Mouse (Mus musculus): ENCODE measurements around the gene Pus10. TPM values are rescaled to one million over a fixed set of nuclear protein-coding genes. Genes with fewer than 3 reads are reported as not detected.

Pus10 gene
- total RNA-seq, 2 experiments from 2014 or later, result 8.8 to 12.8 TPM

DNA sequence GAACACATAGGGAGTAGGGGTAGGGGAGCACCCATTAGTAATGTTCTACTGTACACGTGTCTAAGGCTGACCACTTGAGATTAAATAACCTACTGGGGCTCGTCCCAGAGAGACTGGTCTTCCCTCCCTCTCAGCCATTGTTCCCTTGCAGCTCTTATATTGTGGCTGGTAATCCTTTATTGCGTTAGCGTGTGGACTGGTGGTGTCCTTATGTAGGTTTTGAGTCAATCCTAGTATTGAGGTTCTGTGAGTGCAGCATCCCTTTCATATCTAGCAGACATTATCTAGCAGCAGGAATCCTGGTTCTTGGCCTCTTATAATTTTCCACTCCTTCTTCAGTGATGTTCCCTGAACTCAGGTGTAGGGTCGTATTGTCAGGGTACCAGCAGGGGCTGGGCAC lies 21.2 kb downstream of the Pus10 start:
- intact Hi-C loops (cut with DNase I), result no loop called here
- DNase-seq, result no peak

DNA sequence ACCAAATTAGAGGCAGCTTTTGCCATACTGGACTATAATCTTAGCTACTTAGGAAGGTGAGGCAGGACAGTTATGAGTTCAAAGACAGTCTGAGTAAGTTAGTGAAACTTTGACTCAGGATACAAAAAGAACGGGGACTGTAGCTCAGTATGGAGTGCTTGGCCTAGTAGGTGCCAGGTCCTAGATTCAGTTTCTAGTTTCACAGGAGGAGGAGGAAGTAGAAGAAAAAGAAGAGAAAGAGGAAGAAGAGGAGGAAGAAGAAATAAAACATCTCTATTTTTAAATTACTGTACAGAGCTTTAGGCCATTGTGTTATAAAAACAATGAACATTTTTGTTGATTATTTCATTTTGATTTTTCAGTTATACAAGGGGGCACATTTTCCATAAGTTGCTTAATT lies 22.6 kb downstream of the Pus10 start:
- no peak for DNase-seq
- intact Hi-C loops (cut with DNase I), result no loop called here

DNA sequence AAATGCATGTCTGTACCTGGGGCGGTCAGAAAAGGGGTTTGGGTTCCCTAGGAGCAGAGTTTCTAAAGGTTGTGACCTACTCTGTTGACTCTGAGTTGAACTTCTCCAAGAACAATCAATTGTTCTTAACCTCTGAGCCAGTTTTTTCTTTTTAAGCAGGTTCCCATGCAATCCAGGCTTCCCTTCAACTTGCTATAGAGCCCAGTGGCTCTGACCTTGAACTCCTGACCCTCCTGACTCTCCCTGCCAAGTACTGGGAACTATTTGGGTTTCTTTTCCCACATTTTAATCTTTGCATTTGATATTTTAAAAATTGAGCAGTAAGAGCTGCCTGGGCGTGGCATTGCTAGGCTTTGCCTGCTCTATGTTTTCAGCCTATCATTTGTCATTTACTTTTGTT lies 27.8 kb downstream of the Pus10 start:
- intact Hi-C loops (cut with DNase I), result no loop called here
- DNase-seq, result no peak

DNA sequence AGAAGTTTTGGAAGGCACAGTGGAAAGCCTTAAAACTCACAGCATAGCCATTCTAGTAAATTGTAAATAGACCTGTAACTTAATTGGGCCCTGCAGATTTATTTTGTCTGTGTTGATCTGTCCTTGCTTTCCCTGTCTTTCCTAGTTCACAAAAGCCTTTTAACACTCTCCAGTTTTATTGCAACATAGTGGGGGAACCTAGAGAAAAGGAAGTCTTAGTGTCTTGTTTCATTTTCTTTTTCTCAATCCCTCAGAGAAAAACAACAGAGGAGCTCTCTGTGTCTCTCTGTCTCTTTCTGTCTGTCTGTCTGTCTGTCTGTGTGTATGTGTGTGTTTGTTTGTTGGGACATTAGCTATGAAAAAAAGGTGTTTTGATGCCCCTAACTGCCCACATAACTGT lies 30.4 kb downstream of the Pus10 start:
- no peak for DNase-seq
- intact Hi-C loops (cut with DNase I), result no loop called here

DNA sequence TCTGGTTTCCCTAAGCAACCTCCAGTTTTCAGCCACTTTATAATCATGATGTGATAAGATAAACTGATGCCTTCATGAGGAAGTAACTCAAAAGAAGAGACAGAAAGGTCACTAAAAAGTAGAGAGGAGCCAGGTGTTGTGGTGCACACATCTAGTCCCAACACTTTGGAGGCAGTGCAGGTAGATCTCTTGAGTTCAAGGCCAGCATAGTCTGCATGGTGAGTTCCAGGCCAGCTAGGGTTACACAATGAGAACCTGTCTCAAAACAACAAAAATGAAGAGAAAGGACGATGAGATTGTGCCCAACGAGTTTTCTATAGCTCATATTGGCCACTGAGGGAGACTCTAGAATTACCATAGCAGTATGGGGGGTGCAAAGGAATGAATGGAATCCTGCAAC lies 33.1 kb downstream of the Pus10 start:
- no peak for DNase-seq
- intact Hi-C loops (cut with DNase I), result no loop called here

DNA sequence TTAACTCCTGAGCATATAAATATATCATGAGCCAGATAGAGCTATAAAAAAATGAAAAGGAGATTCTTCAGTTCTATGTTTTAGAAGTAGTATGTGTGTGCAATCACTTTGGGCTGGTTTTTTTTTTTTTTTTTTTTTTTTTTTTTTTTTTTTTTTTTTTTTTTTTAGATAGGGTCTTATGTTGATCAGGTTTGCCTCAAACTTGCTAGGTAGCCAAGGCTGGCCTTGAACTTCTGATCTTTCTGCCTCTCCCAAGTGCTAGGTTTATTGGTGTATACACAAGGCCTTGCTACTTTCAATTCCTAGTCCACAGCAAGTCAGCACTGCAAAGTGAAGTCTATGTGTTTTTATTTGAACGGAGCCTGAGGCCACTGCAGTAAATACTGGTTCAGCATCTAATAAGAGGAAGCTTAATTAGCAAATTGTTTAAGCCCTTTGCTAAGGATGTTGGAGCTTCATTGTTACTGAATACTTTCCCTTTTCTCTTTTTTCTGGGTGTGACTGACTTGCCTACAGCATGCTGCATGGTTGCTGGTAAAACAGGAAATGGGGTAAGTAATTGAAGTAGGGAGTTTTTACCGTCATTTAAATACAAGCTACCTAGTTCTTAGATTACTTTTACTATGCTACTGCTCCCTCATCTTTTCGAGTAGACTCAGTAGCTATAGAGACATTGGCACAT lies 34.1 kb downstream of the Pus10 start:
- DNase-seq, result no peak
- intact Hi-C loops (cut with DNase I), result no loop called here

DNA sequence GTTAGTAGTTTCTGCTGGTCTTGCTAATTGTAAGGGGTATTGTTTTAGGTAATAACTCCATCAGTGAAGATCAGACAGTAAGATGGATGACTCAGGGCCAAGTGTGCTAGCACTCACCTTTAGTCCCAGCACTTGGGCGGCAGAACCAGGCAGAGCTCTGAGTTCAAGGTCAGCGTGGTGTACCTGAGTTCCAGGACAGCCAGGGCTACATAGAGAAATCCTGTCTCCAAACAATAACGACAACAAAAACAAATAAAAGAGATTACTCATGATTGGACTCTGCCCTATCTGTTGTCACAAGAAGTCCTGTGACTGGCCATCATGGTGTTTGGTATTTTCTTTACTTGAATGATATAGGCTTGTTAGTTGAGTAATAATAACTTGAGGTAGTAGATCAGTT lies 36.4 kb downstream of the Pus10 start:
- intact Hi-C loops (cut with DNase I), result no loop called here
- no peak for DNase-seq

DNA sequence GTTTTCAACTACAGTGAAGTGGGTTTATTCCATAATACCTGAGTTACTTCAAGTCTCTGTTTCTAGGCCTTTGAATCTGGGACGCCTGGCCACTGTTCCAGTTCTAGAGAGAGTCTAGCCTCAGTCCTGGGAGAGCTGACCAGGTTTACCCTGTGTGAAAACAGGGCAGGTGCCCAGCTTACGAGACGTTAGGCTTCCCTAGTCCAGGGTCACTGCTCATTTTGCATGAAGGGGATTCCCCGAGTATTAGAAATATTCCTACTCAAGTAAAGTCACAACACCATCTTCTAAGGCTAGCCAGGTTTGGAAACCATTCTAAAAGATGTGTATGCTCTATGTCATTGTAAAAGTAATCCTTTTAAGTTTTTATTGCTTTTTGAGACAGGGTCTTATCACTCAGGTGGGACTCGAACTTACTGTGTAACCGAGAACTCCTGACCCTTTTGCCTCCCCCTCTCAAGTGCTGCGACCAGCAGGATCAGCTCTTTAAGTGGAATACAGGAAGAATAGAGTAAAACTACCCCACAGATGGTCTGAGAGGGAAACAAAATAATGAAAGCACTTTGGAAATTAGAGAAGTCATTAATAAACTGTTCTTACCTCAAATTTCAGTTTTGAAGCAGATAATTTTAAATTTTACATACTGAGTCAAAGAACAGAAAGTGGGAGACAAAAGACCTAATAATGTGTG lies 39.3 kb downstream of the Pus10 start:
- intact Hi-C loops (cut with DNase I), result no loop called here
- DNase-seq, result no peak

DNA sequence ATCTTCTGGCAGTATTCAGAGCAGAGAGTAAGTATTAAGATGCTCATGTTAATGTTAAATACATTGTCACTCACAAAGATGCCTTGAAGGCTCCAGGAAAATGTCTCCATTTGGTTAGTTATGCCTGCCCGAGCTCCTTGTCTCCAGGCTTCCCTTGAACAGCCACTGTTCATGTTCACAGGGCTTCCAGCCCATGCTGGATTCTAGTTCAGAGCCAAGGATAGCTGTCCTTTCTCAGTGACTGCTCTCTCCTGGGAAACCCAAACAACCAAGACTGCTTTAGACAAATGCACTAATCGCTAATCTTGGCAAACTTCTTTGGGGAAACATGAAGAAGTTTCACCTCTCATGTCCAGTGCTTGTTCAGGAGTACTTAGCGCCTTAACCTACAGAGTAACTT lies 46.8 kb downstream of the Pus10 start:
- intact Hi-C loops (cut with DNase I), result no loop called here
- DNase-seq, result no peak

DNA sequence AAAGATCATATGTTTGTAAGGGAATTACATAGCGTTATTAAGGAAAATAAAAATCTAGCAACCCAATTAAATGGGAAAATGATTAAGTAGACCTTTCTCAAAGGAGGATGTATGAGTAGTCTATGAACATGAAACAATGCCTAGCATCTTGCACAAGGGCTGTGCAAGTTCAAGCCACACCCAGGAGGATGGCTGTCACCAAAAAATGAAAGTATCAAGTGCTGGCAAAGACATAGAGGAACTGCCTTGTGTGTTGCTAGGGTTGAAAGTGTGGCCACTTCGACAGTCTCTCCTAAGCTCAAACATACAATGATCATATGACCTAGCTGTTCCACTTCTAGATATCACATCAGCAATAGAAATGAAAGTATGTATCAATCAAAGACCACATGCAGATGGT lies 53.4 kb downstream of the Pus10 start:
- no peak for DNase-seq
- intact Hi-C loops (cut with DNase I), result no loop called here

DNA sequence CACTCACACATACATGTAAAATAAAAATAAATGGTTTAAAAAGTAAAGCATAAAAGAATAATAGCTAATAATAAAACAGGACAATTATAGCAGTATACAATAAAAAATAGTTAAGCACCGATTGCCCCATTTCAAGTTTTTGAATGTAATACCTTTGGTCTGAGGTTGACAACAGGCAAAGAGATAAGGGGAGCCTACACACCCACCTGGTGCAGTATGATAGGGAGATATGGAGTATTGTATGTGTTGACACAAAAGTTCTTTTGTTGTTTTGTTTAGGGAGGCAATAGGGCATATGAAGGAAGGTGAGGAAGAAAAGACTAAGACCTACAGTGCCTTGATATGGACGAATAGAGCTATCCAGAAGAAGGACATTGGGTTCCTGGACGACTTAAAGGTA lies 54.4 kb downstream of the Pus10 start:
- intact Hi-C loops (cut with DNase I), result no loop called here
- no peak for DNase-seq

DNA sequence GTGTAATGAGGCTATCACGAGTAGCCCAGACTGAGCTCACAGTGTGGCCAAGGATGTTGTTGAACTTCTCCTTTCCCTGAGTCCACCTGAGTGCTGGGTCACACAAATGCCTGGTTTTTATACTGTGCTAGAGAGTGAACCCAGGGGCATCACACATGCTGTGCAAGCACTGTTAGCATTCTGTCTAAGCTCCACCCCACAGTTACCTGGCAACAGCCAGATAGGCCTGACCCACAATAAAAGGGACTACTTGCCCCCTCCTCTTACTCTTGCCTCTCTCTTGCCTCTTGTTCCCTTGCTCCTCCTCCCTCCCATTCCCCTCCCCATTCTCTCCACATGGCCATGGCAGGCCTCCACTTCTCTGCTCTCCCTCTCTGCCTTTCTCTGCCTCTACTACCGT lies 56.9 kb downstream of the Pus10 start:
- DNase-seq, result no peak
- intact Hi-C loops (cut with DNase I), result no loop called here

DNA sequence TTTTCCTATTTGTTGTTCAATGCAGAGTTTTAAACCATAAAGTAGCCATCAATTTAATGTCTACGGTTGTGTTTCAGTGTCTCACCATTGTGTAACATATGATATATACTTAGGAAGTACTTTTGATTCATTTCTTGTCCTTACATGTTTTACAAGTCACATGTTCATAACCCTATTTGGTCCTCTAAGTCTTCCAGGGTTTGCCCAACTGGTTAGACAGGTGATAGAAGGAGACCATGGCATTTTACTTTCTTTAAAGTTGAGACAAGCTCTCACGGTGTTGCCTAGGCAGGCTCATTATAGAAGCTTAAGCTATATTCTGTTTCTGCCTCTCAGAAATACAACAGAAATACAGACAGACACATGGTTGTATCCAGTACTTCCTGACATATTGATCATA lies 60.4 kb downstream of the Pus10 start:
- intact Hi-C loops (cut with DNase I), result no loop called here
- DNase-seq, result no peak

DNA sequence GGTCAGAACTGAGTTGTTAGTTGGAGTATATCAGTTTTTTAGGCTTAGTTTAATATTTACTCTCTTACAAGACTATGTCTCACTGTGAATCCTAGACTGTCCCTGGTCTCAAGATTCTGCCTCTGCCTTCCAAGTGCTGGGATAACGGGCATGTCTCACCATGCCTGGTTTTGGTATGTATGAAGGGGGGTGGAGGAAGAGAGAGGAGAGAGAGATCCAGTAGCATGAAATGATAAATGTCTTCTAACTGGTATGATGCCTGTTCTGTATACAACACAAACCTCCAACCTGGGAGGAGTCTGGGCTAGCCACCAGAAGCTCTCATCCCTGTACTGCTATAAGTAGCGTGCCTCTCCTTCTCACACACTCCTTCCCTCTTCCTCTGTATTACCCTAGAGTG lies 61.0 kb downstream of the Pus10 start:
- intact Hi-C loops (cut with DNase I), result no loop called here
- DNase-seq, result no peak

DNA sequence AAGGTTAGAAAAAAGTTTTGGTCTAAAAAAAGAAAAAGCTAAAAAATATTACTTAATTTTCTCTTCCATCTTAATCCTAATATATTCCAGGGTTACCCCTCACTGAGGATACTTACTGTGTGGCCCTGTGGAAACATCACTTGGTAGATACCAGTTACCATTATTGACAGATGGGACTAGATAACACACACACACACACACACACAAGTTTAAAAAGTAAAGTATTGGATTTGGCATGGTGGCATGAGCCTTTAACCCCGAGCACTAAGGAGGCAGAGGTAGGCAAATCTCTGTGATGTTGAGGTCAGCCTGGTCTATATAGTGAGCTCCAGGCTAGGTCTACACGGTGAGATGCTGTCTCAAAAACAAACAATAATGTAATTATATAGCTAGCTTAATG lies 62.7 kb downstream of the Pus10 start:
- DNase-seq, result no peak
- intact Hi-C loops (cut with DNase I), result no loop called here

DNA sequence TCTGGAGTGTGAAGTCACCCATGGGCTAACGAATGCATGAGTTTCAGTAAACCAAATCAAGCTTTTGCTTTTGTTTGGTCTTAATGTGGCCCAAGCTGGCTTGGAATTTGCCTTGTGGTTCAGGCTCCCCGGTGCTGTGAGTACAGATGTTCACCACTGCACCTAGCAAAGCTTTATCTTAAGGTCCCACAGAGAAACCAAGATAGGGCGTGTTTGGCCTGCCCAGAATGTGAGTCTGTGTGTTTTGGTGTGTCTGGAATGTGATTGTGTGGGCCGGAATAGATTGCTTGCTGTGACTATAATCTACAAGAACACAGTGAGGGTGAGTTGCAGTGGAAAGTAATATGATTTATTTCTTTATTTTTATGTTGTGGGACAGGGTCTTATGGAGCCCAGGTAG lies 64.6 kb downstream of the Pus10 start:
- intact Hi-C loops (cut with DNase I), result no loop called here
- DNase-seq, result no peak

DNA sequence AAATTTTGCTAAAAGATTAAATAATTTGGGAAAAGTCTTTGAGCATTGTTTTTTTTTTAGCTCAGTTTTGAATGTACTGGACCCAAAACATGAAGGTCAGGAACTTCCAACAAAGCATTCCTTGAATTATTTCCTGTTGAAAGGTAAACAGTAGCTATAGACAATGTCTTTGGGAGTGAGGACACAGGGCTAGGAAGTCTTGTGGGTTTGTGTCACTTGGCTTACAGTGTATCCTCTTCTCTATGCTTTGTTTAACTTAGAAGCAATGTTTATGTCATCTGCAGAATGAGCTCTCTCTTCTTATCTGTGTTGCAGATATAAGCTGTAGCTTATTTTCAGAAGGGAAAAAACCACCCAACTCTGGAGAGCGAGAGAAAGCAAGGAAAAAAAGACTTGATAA lies 67.4 kb downstream of the Pus10 start:
- DNase-seq, result no peak
- intact Hi-C loops (cut with DNase I), result no loop called here

DNA sequence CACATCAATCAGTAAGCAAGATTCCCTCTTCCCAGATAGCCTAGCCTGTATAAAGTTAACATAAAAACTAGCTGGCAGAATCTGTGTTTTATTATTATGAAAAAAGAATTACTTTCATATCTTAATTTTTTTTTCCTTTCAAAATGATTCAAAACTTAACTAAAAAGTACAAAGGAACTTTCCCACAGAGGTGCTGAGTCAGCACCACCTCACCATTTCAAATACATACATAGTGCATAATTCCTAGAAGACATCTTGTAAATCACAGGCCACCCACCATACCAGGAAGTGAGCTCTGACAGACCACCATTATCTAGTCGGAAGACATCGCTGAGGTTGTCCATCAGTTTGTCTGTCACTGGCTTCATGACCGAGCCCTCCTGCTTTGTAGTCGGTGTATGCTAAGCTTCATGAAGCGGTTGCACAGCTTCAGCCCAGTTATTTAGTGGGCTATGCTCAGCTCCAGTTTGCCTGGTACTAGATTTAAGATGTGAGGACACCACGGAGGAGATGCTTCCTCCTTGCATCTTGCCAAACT lies 69.3 kb downstream of the Pus10 start:
- no peak for DNase-seq
- intact Hi-C loops (cut with DNase I), result no loop called here

DNA sequence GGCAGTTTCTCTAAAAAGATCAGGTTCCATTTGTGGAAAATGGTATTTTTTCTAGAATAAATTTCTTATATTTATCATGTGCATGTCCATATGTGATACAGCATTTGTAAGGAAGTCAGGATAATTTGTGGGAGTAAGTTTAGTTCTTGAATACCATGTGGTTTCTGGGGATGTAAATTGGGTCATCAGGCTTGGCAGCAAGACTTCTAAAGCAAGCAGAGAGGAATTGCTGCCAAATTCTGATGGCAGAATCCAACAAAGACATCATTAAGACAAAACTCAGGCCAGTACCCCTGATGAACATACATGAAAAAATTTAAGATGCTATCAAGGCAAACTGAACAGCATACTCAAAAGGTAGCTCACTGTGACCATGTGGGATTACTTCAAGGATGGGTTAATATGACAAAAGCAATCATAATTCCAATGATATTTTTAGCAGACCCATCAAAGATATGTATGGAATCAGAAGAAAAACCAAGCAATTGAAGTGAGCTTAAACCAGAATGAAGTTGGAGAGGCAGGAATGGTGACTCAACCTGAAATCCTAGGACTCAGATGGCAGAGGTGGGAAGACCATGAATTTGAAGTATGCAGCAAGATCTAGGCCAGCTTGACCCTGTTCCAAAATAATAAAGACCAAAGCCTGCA lies 70.5 kb downstream of the Pus10 start:
- DNase-seq, result no peak
- intact Hi-C loops (cut with DNase I), result no loop called here

DNA sequence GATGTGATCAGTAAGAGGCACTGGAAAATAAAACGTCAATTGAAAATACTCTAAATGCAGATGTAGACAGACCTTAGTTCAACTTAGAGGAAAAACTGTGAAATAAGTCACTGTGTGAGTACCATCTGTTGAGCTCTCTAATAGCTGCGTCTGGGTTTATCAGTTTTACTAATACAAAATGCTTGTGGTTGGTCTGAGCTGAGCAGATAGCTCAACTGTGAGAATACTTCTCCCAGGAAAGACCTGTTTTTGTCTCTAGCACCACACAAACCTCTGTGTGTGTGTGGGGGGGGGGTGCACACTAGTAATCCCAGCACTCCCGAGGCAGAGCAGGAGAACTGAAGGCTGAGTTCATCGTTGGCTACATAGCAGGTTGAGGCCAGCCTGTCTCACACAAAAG lies 75.4 kb downstream of the Pus10 start:
- intact Hi-C loops (cut with DNase I), result loop anchor here (5.0 kb wide), 1 partner anchor 136 kb away; no protein-coding TSS in a partner anchor

DNA sequence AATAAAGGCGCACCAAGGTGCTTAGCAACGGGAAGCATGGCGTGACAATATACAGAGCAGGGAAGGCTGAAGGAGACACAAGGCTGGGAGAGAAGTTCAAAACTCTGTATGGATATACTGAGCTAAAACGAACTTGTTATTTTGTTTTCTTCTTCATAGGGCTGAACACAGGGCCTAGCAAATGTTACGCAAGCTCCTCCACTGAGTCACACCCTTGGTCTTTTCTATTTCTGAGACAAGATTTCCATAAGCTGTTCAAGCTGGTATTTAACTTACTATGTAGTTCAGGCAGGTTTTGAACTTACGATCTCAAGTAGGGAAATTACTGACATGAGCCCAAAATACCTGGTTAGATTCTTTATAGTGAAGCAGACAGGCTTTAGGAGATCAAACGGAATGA lies 75.9 kb downstream of the Pus10 start:
- DNase-seq, result no peak
- intact Hi-C loops (cut with DNase I), result loop anchor here (5.0 kb wide), 1 partner anchor 136 kb away; no protein-coding TSS in a partner anchor

More for the DNA sequence above, 75.4 kb downstream of the Pus10 start:
- DNase-seq, result no peak

DNA sequence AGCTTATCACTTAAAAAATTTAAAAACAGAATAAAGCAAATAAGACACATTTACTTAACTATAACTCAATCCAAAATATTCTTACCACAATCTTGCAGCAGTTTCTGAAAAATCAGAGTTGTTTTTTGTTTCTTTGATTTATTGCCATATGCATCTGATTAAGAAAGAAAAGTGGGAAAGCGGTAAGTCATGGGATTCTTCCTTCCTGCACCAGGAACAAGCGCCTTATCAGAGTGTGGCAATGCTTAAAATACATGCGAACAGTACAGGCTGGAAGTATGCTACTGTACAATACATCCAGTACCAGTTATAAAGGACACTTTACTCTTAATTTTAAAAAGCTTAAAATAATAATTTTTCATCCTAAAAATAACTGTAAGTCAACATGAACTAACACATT lies 78.9 kb downstream of the Pus10 start:
- no peak for DNase-seq
- intact Hi-C loops (cut with DNase I), result loop anchor here (5.0 kb wide), 1 partner anchor 133 kb away; no protein-coding TSS in a partner anchor

All from heart, postnatal 36 days (tissue).